Mouse (Mus musculus): ENCODE results near the gene Chchd5.

- TF ChIP-seq POLR2A (IDR thresholded peaks at IDR 0.05; ENCODE audit: extremely low read depth, insufficient read depth, low read length): no peak
- no peak for TF ChIP-seq CTCF (IDR thresholded peaks at IDR 0.05; ENCODE audit: low read depth, low read length)
These were observed 23.3 kb downstream of the Chchd5 start for GRCm38 (mm10) chr2:129152751-129153150.

Data from liver, adult 2 months (tissue).